Mouse (Mus musculus) E14TG2a.4 (cell line): ENCODE data around the gene Il3.

Experiments
- H3K27me3 ChIP-seq: 2 replicates; pipeline ENCODE4 v1.6.1; 2014; ENCODE audit warnings: low read length, control low read depth; ENCODE audit not compliant: insufficient read depth
- H3K36me3 ChIP-seq: 2 replicates; pipeline ENCODE4 v1.6.1; 2014; ENCODE audit warnings: low read length, control low read depth; ENCODE audit not compliant: insufficient read depth
- H3K4me1 ChIP-seq: replicated peaks from 2 replicates; pipeline ENCODE4 v1.6.1; 2014; ENCODE audit warnings: low read depth, low read length, control low read depth
- H3K4me3 ChIP-seq: replicated peaks from 2 replicates; pipeline ENCODE4 v1.5.1; 2014; ENCODE audit warnings: mild to moderate bottlenecking, low read length
- H3K9me3 ChIP-seq: 2 replicates; pipeline ENCODE4 v1.6.1; 2014; ENCODE audit warnings: low read length, control low read depth
- CTCF ChIP-seq: conservative IDR thresholded peaks from 2 replicates; pipeline ENCODE4 v1.5.1; 2014; ENCODE audit warnings: low read length
- NANOG ChIP-seq: IDR thresholded peaks from 2 replicates; pipeline ENCODE4 v1.6.1; 2014; ENCODE audit warnings: borderline replicate concordance, low read length, mixed read lengths
- POU5F1 ChIP-seq: IDR thresholded peaks from 2 replicates; pipeline ENCODE4 v1.6.1; 2014; ENCODE audit warnings: low read length, borderline replicate concordance

The Il3 gene

GRCm38 (mm10) chr11:54224475-54224986 is 42.5 kb downstream of the Il3 start:
- no peak for TF ChIP-seq POU5F1
- TF ChIP-seq NANOG: no peak
- TF ChIP-seq CTCF: no peak

GRCm38 (mm10) chr11:54223637-54224474 is 43.2 kb downstream of the Il3 start:
- Histone ChIP-seq H3K4me3 (no peak overlapping the region), H3K27me3 (no peaks in the 10 kb centered on the region), H3K9me3 (peaks cover 6% of the 10 kb centered on the region; the same call in 1 of the 2 replicates), H3K36me3 (no peaks in the 10 kb centered on the region), H3K4me1 (no peaks in the 10 kb centered on the region)
- no peak for TF ChIP-seq CTCF
- no peak for TF ChIP-seq NANOG

More at GRCm38 (mm10) chr11:54224475-54224986, 42.5 kb downstream of the Il3 start:
- H3K4me1 ChIP-seq: no peaks in the 10 kb centered on the region
- no peaks in the 10 kb centered on the region for H3K36me3 ChIP-seq
- no peak overlapping the region for H3K4me3 ChIP-seq
- H3K27me3 ChIP-seq: no peaks in the 10 kb centered on the region
- peaks cover 6% of the 10 kb centered on the region; the same call in 1 of the 2 replicates for H3K9me3 ChIP-seq

GRCm38 (mm10) chr11:54219903-54220740 is 47.0 kb downstream of the Il3 start:
- no peak overlapping the region for H3K4me3 ChIP-seq
- TF ChIP-seq POU5F1 (no peak), CTCF (no peak), NANOG (no peak)
- peaks cover 6% of the 10 kb centered on the region; the same call in 1 of the 2 replicates for H3K9me3 ChIP-seq
- H3K4me1 ChIP-seq: no peaks in the 10 kb centered on the region
- no peaks in the 10 kb centered on the region for H3K27me3 ChIP-seq
- H3K36me3 ChIP-seq: no peaks in the 10 kb centered on the region

GRCm38 (mm10) chr11:54219191-54219590 is 47.9 kb downstream of the Il3 start:
- Histone ChIP-seq H3K27me3 (no peaks in the 10 kb centered on the region), H3K36me3 (no peaks in the 10 kb centered on the region), H3K4me3 (no peak overlapping the region), H3K9me3 (peaks cover under 1% of the 10 kb centered on the region; the same call in 1 of the 2 replicates), H3K4me1 (no peaks in the 10 kb centered on the region)
- no peak for TF ChIP-seq POU5F1
- no peak for TF ChIP-seq CTCF
- no peak for TF ChIP-seq NANOG

- TF ChIP-seq NANOG (no peak), CTCF (no peak), POU5F1 (no peak)
- H3K36me3 ChIP-seq: no peaks in the 10 kb centered on the region
Observed at GRCm38 (mm10) chr11:54217384-54217783, 49.7 kb downstream of the Il3 start.

GRCm38 (mm10) chr11:54216091-54216490 is 51.0 kb downstream of the Il3 start:
- Histone ChIP-seq H3K9me3 (no peaks in the 10 kb centered on the region), H3K27me3 (no peaks in the 10 kb centered on the region), H3K4me1 (no peaks in the 10 kb centered on the region), H3K36me3 (no peaks in the 10 kb centered on the region), H3K4me3 (no peak overlapping the region)
- TF ChIP-seq NANOG (no peak), POU5F1 (no peak), CTCF (no peak)

More at GRCm38 (mm10) chr11:54217384-54217783, 49.7 kb downstream of the Il3 start:
- Histone ChIP-seq H3K4me1 (no peaks in the 10 kb centered on the region), H3K9me3 (no peaks in the 10 kb centered on the region), H3K27me3 (no peaks in the 10 kb centered on the region), H3K4me3 (no peak overlapping the region)
